Mouse (Mus musculus): ENCODE measurements around the gene Resp18. TPM values are rescaled to one million over a fixed set of nuclear protein-coding genes. Genes with fewer than 3 reads are reported as not detected.
A peak's percentile ranks its signal among the peaks of the same experiment; 100 is the strongest.

Resp18 gene
- polyA plus RNA-seq, 1 experiment from 2014 or later, result 6.9 TPM

DNA sequence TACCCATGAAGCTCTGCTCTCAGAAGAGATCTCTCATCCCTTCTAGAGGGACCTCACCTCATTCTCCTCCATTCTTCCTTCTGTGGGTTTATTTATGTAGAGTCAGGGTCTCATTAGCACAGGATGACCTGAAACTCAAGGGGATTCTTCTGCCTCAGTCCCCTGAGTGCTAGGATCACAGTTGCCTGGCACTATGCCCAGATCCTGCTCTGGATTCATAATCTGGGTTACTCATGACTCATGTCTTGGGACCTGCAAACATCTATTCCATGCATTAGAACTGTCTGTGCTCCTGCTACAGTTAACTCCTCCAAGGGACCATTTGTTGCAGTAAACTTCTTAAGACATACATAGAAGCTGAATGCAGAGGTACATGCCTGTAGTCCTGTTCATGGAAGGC, 16.9 kb downstream of the Resp18 start:
- no peak overlapping the region for H3K9ac ChIP-seq (ENCODE audit: low read depth, low read length)
- ATAC-seq (ENCODE audit: low read depth) (peak; percentile 41; the same call in 1 of the 2 replicates), DNase-seq (ENCODE audit: low spot score) (no peak)
- H3K4me3 ChIP-seq (ENCODE audit: low read depth, low read length), result no peak overlapping the region
- no peaks in the 10 kb centered on the region for H3K36me3 ChIP-seq (ENCODE audit: control insufficient read depth, insufficient read depth, low read length)
- no peaks in the 10 kb centered on the region for H3K4me1 ChIP-seq (ENCODE audit: control insufficient read depth, insufficient read depth, low read length)
- peaks cover 49% of the 10 kb centered on the region for H3K27me3 ChIP-seq (replicated peaks; ENCODE audit: control insufficient read depth, insufficient read depth, low read length)
- no peak overlapping the region for H3K27ac ChIP-seq (replicated peaks; ENCODE audit: low read depth, low read length)
- no peaks in the 10 kb centered on the region for H3K9me3 ChIP-seq (ENCODE audit: control insufficient read depth, low read length)
- no peak overlapping the region for H3K4me2 ChIP-seq (ENCODE audit: low read depth, low read length)

DNA sequence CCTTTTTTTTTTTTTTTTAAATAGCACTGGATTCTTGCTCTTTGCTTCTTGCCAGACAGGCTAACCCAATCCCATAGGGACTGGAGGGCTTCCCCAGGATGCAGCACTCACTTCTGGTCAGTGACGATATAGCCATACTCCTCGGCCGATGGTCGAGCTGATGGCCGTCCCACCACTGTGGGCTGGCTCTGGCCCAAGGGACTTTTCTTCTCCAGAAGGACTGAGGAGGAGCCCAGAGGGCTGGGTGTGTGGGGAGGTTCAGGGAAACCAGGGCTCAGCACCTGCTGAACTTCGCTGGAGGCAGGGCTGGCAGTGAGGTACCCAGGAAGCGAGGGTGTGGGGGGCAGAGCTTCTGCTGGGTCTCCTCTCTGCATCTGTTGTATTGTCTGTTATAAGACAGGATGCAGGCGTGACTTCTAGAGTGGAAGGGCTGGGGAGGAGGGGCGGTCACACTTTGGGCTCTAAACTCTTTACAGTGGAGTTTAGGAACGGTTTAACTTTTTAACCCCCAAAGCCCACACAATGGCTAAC, 22.6 kb downstream of the Resp18 start:
- Histone ChIP-seq H3K4me3 (ENCODE audit: low read depth, low read length) (no peak overlapping the region), H3K27me3 (replicated peaks; ENCODE audit: control insufficient read depth, insufficient read depth, low read length) (no peaks in the 10 kb centered on the region), H3K27ac (replicated peaks; ENCODE audit: low read depth, low read length) (no peak overlapping the region), H3K4me1 (ENCODE audit: control insufficient read depth, insufficient read depth, low read length) (peaks cover 4% of the 10 kb centered on the region; the same call in 1 of the 2 replicates), H3K36me3 (ENCODE audit: control insufficient read depth, insufficient read depth, low read length) (no peaks in the 10 kb centered on the region), H3K9ac (ENCODE audit: low read depth, low read length) (no peak overlapping the region), H3K9me3 (ENCODE audit: control insufficient read depth, low read length) (no peaks in the 10 kb centered on the region), H3K4me2 (ENCODE audit: low read depth, low read length) (no peak overlapping the region)
- WGBS, result 63% methylated on average over 10 of the region's 10 CpGs
- ATAC-seq (ENCODE audit: low read depth) (no peak), DNase-seq (ENCODE audit: low spot score) (no peak)

DNA sequence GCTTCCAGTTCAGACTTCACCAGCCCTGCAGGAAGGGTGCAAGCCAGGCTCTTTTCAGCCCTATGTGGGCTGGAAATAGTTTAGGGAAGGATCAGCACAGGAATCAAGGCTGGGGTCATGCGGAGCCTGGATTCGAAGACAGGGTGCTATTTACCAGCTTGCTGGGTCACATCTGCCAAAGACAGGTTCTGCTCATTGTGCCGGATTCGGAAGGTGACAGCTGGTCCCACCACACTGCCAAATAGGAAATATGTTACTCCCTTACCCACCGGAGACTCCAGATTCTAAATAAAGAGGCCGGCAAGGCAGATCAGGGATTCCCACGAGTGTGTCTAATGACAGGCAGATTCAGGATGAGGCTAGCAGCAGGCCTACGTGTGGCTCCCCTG, 23.6 kb downstream of the Resp18 start:
- ATAC-seq (ENCODE audit: low read depth) (no peak), DNase-seq (ENCODE audit: low spot score) (no peak)
- WGBS, result 64% methylated on average over 8 of the region's 8 CpGs
- no peaks in the 10 kb centered on the region for H3K9me3 ChIP-seq (ENCODE audit: control insufficient read depth, low read length)
- H3K4me3 ChIP-seq (ENCODE audit: low read depth, low read length), result no peak overlapping the region
- H3K4me2 ChIP-seq (ENCODE audit: low read depth, low read length), result no peak overlapping the region
- peaks cover 4% of the 10 kb centered on the region; the same call in 1 of the 2 replicates for H3K4me1 ChIP-seq (ENCODE audit: control insufficient read depth, insufficient read depth, low read length)
- no peak overlapping the region for H3K27ac ChIP-seq (replicated peaks; ENCODE audit: low read depth, low read length)
- H3K9ac ChIP-seq (ENCODE audit: low read depth, low read length), result no peak overlapping the region
- no peaks in the 10 kb centered on the region for H3K27me3 ChIP-seq (replicated peaks; ENCODE audit: control insufficient read depth, insufficient read depth, low read length)
- H3K36me3 ChIP-seq (ENCODE audit: control insufficient read depth, insufficient read depth, low read length), result no peaks in the 10 kb centered on the region

DNA sequence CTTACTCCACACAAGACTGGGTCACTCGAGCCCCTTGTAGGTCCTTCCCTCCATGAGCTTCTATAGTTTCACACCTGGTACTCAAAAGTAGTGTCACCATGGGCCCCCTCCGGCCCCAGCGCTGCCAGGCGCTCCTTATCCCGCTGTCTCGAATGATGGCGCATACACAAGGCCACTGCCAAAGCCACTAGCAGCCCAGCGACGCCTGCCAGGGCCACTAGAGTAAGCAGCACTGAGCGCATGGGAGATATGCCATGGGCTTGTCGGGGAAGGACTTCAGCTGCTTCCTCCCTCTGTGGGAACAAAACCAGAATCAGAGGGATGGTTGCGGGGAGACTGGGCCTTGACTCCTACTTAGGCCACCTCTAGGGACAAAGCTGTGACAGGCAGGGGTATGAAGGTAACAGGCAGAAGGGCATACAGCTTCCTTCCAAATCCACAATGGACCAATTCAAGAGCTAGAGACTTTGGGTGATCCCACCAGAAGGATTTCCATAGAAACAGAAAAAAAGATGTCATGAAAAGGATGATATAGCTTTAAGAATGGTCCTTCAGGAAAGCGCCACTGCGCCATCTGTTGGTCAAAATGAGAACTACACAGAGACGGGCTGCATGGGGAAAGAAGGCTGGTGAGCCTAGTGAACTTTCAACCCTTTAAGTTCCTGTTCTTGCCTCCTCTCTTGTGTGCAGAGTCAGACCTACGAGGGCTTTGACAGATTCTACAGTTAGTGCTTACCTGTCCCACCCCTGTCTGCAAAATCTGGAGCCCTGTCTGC, 24.2 kb downstream of the Resp18 start:
- H3K36me3 ChIP-seq (ENCODE audit: control insufficient read depth, insufficient read depth, low read length), result no peaks in the 10 kb centered on the region
- H3K4me1 ChIP-seq (ENCODE audit: control insufficient read depth, insufficient read depth, low read length), result peaks cover 4% of the 10 kb centered on the region; the same call in 1 of the 2 replicates
- DNase-seq (ENCODE audit: low spot score) (peak; percentile 27), ATAC-seq (ENCODE audit: low read depth) (no peak)
- 64% methylated on average over 16 of the region's 16 CpGs for WGBS
- H3K27ac ChIP-seq (replicated peaks; ENCODE audit: low read depth, low read length), result no peak overlapping the region
- no peaks in the 10 kb centered on the region for H3K9me3 ChIP-seq (ENCODE audit: control insufficient read depth, low read length)
- H3K9ac ChIP-seq (ENCODE audit: low read depth, low read length), result no peak overlapping the region
- H3K27me3 ChIP-seq (replicated peaks; ENCODE audit: control insufficient read depth, insufficient read depth, low read length), result no peaks in the 10 kb centered on the region
- H3K4me3 ChIP-seq (ENCODE audit: low read depth, low read length), result no peak overlapping the region
- H3K4me2 ChIP-seq (ENCODE audit: low read depth, low read length), result no peak overlapping the region

DNA sequence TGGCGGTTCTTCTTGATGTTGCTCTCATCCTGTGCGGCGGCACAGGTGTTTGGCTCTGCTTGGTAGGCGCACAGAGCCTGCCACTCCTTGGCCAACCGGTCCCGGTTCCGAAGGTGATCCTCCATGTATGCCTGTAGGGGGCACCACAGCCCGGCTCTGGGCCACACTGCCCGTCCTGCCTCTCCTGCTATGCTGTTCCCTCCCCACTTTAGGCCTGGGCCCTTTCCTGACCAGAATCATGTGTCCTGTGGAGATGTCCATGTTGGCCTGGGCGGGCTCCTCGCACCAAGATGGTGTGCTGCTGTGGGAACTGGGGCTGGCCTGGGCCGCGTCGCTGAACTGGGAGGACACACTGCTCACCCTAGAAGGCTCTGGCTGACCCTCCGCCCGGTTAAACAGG, 25.2 kb downstream of the Resp18 start:
- no peak overlapping the region for H3K4me3 ChIP-seq (ENCODE audit: low read depth, low read length)
- DNase-seq (ENCODE audit: low spot score), result no peak
- H3K27ac ChIP-seq (replicated peaks; ENCODE audit: low read depth, low read length), result no peak overlapping the region
- ATAC-seq (ENCODE audit: low read depth), result no peak
- no peaks in the 10 kb centered on the region for H3K36me3 ChIP-seq (ENCODE audit: control insufficient read depth, insufficient read depth, low read length)
- no peaks in the 10 kb centered on the region for H3K9me3 ChIP-seq (ENCODE audit: control insufficient read depth, low read length)
- H3K9ac ChIP-seq (ENCODE audit: low read depth, low read length), result no peak overlapping the region
- H3K4me2 ChIP-seq (ENCODE audit: low read depth, low read length), result no peak overlapping the region
- H3K27me3 ChIP-seq (replicated peaks; ENCODE audit: control insufficient read depth, insufficient read depth, low read length), result no peaks in the 10 kb centered on the region
- 74% methylated on average over 13 of the region's 16 CpGs for WGBS
- H3K4me1 ChIP-seq (ENCODE audit: control insufficient read depth, insufficient read depth, low read length), result peaks cover 4% of the 10 kb centered on the region; the same call in 1 of the 2 replicates

DNA sequence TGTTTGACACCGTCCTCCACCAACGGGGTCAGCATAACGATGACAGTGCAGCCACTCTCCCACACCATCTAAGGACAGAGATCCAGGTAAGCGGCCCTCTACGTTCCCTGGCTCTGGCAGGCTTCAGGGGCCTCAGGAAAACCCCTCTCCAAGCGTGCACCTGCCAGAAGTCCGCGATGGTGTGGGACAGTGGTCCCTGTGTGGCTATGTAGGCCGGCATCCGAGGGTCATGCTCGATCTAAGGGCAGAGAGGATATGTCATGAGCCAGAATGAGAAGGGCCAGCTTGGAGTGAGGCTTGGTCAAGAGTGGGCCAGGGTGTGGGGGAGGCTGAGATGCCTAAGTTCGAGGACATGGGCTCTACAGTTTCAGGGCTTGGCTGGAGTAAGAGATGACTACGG, 25.9 kb downstream of the Resp18 start:
- no peaks in the 10 kb centered on the region for H3K36me3 ChIP-seq (ENCODE audit: control insufficient read depth, insufficient read depth, low read length)
- WGBS, result 71% methylated on average over 13 of the region's 13 CpGs
- H3K4me2 ChIP-seq (ENCODE audit: low read depth, low read length), result no peak overlapping the region
- H3K27me3 ChIP-seq (replicated peaks; ENCODE audit: control insufficient read depth, insufficient read depth, low read length), result no peaks in the 10 kb centered on the region
- H3K4me3 ChIP-seq (ENCODE audit: low read depth, low read length), result no peak overlapping the region
- ATAC-seq (ENCODE audit: low read depth) (no peak), DNase-seq (ENCODE audit: low spot score) (no peak)
- H3K4me1 ChIP-seq (ENCODE audit: control insufficient read depth, insufficient read depth, low read length), result peaks cover 4% of the 10 kb centered on the region; the same call in 1 of the 2 replicates
- H3K27ac ChIP-seq (replicated peaks; ENCODE audit: low read depth, low read length), result no peak overlapping the region
- no peaks in the 10 kb centered on the region for H3K9me3 ChIP-seq (ENCODE audit: control insufficient read depth, low read length)
- H3K9ac ChIP-seq (ENCODE audit: low read depth, low read length), result no peak overlapping the region

DNA sequence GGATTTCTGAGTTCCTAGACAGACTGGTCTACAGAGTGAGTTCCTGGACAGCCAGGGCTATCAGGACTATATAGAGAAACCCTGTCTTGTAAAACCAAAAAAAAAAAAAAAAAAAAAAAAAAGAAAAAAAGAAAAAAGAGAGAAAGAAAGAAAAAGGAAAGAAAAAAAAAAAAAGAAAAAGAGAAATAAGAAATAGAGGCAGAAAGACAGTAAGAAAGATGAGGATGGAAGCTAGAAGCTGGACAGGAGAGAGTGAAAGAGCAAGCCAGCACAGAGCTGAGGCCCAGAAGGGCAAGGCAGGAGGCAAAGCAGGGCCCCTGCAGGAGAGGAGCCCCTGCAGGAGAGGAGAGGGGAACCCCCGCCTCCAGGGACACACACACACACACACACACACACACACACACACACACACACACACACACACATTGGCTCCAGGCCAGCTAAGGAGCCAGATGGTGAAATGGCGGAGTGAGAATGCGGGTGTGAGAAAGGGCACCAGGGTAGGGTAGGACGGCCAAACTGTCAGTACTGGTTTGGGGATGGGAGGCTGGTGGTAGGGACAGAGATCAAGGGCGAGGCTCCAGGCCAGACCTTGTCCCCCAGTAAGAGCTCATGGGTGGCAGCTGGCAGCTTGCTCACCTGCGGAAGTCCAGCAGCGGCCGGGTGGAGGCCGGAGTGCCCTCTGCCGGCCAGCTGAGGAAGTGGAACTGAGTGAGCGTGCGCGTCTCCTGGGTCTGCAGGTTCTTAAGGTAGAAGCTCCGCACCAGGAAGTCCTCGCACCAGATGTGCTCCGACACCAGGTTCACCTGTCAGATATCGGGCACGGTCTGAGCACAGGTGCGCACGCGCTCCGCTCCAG, 26.9 kb downstream of the Resp18 start:
- Histone ChIP-seq H3K4me2 (ENCODE audit: low read depth, low read length) (peak overlapping the region; percentile 53), H3K27me3 (replicated peaks; ENCODE audit: control insufficient read depth, insufficient read depth, low read length) (no peaks in the 10 kb centered on the region), H3K4me1 (ENCODE audit: control insufficient read depth, insufficient read depth, low read length) (peaks cover 4% of the 10 kb centered on the region; the same call in 1 of the 2 replicates), H3K4me3 (ENCODE audit: low read depth, low read length) (peak overlapping the region; percentile 24), H3K9me3 (ENCODE audit: control insufficient read depth, low read length) (no peaks in the 10 kb centered on the region), H3K9ac (ENCODE audit: low read depth, low read length) (no peak overlapping the region), H3K36me3 (ENCODE audit: control insufficient read depth, insufficient read depth, low read length) (no peaks in the 10 kb centered on the region), H3K27ac (replicated peaks; ENCODE audit: low read depth, low read length) (no peak overlapping the region)
- ATAC-seq (ENCODE audit: low read depth) (peak; percentile 37), DNase-seq (ENCODE audit: low spot score) (peak; percentile 67)
- WGBS, result 4% methylated on average over 19 of the region's 22 CpGs

DNA sequence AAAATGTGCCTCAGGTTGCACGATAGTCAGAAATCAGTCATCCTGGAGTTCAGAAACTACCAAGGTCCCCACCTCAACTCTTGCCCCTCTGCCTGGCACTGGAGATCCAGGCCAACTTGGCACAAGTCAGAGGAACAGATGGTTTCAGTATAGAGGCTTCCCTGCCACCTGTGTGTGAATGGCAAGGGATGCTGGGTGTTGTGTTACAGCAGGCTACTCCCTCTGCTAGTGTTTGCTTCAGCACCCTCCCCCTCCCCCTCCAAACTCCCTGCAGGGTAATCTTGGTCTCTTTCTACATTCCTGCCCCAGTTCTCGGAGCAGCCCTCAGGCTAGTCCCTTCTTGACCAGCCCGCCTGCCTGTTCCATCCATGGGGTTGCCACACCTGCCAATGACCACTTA, 27.7 kb downstream of the Resp18 start:
- peaks cover 4% of the 10 kb centered on the region; the same call in 1 of the 2 replicates for H3K4me1 ChIP-seq (ENCODE audit: control insufficient read depth, insufficient read depth, low read length)
- DNase-seq (ENCODE audit: low spot score) (peak; percentile 23), ATAC-seq (ENCODE audit: low read depth) (no peak)
- WGBS, result 44% methylated on average over 3 of the region's 3 CpGs
- 0 out of 2 replicates have a peak, but pooled peaks cover under 1% of the 10 kb centered on the region for H3K36me3 ChIP-seq (ENCODE audit: control insufficient read depth, insufficient read depth, low read length)
- H3K9ac ChIP-seq (ENCODE audit: low read depth, low read length), result no peak overlapping the region
- H3K4me3 ChIP-seq (ENCODE audit: low read depth, low read length), result no peak overlapping the region
- H3K27me3 ChIP-seq (replicated peaks; ENCODE audit: control insufficient read depth, insufficient read depth, low read length), result no peaks in the 10 kb centered on the region
- no peak overlapping the region for H3K4me2 ChIP-seq (ENCODE audit: low read depth, low read length)
- H3K27ac ChIP-seq (replicated peaks; ENCODE audit: low read depth, low read length), result no peak overlapping the region
- no peaks in the 10 kb centered on the region for H3K9me3 ChIP-seq (ENCODE audit: control insufficient read depth, low read length)
